Mouse (Mus musculus): ENCODE measurements around the gene Rnf150.

Gene Rnf150

GRCm38 (mm10) chr8:82943223-82944006 is 80.3 kb downstream of the Rnf150 start:
- DNase-seq (ENCODE audit: low spot score in 2 of 2): peak in 1 of 2 experiments; percentile 1

- DNase-seq (ENCODE audit: low spot score in 2 of 2): no peak
Measured at GRCm38 (mm10) chr8:82945867-82946266, 82.7 kb downstream of the Rnf150 start.

- DNase-seq (ENCODE audit: low spot score in 2 of 2): no peak
Measured at GRCm38 (mm10) chr8:82946658-82947057, 83.5 kb downstream of the Rnf150 start.

- DNase-seq (ENCODE audit: low spot score in 2 of 2): no peak
Measured at GRCm38 (mm10) chr8:82955162-82955754, 92.1 kb downstream of the Rnf150 start.

- no peak for DNase-seq (ENCODE audit: low spot score in 2 of 2)
Measured at GRCm38 (mm10) chr8:82959491-82959890, 96.3 kb downstream of the Rnf150 start.

GRCm38 (mm10) chr8:82959980-82960610 is 96.9 kb downstream of the Rnf150 start:
- no peak for DNase-seq (ENCODE audit: low spot score in 2 of 2)

- no peak for DNase-seq (ENCODE audit: low spot score in 2 of 2)
Measured at GRCm38 (mm10) chr8:82964537-82964936, 101.4 kb downstream of the Rnf150 start.

GRCm38 (mm10) chr8:82967879-82968678 is 104.9 kb downstream of the Rnf150 start:
- no peak for DNase-seq (ENCODE audit: low spot score in 2 of 2)

- no peak for DNase-seq (ENCODE audit: low spot score in 2 of 2)
Measured at GRCm38 (mm10) chr8:82969967-82970366, 106.8 kb downstream of the Rnf150 start.

GRCm38 (mm10) chr8:82972812-82973211 is 109.7 kb downstream of the Rnf150 start:
- DNase-seq (ENCODE audit: low spot score in 2 of 2): no peak

- DNase-seq (ENCODE audit: low spot score in 2 of 2): no peak
Measured at GRCm38 (mm10) chr8:82973331-82973730, 110.2 kb downstream of the Rnf150 start.

- no peak for DNase-seq (ENCODE audit: low spot score in 2 of 2)
Measured at GRCm38 (mm10) chr8:82981244-82981855, 118.2 kb downstream of the Rnf150 start.

GRCm38 (mm10) chr8:82982873-82983272 is 119.7 kb downstream of the Rnf150 start:
- DNase-seq (ENCODE audit: low spot score in 2 of 2): no peak

- no peak for DNase-seq (ENCODE audit: low spot score in 2 of 2)
Measured at GRCm38 (mm10) chr8:82983301-82983700, 120.1 kb downstream of the Rnf150 start.

- no peak for DNase-seq (ENCODE audit: low spot score in 2 of 2)
Measured at GRCm38 (mm10) chr8:82992093-82992492, 128.9 kb downstream of the Rnf150 start.

GRCm38 (mm10) chr8:82995727-82996438 is 132.7 kb downstream of the Rnf150 start:
- DNase-seq (ENCODE audit: low spot score in 2 of 2): no peak

- DNase-seq (ENCODE audit: low spot score in 2 of 2): no peak
Measured at GRCm38 (mm10) chr8:82996843-82997242, 133.7 kb downstream of the Rnf150 start.

GRCm38 (mm10) chr8:82998778-82999177 is 135.6 kb downstream of the Rnf150 start:
- DNase-seq (ENCODE audit: low spot score in 2 of 2): no peak

- DNase-seq (ENCODE audit: low spot score in 2 of 2): no peak
Measured at GRCm38 (mm10) chr8:83003187-83003586, 140.0 kb downstream of the Rnf150 start.

GRCm38 (mm10) chr8:83009481-83009880 is 146.3 kb downstream of the Rnf150 start:
- no peak for DNase-seq (ENCODE audit: low spot score in 2 of 2)

- DNase-seq (ENCODE audit: low spot score in 2 of 2): no peak
Measured at GRCm38 (mm10) chr8:83011286-83011685, 148.1 kb downstream of the Rnf150 start.

Data from spleen, postnatal 36 days (tissue).